Mouse (Mus musculus) central nervous system, embryonic 11.5 days (tissue): ENCODE data around the gene Dedd. TPM values are rescaled to one million over a fixed set of nuclear protein-coding genes. Genes with fewer than 3 reads are reported as not detected.

ENCODE experiments used
- polyA plus RNA-seq: library from polyadenylated mRNA; depleted of rRNA; stranded (reverse); fragments of >200 nt; gene quantifications from 2 replicates; pipeline ENCODE4 v1.2.3, GENCODE M21; 2012; rRNA removed

Gene Dedd
- polyA plus RNA-seq = 44.7 and 66.6 TPM in 2 replicates

GRCm38 (mm10) chr1:171328839-171329432, at the start of gene Dedd:
TSS of gene Dedd (plus strand) at chr1:171329145.

GRCm38 (mm10) chr1:171280916-171281527, 47.9 kb upstream of the Dedd start, which contains the start of gene Ppox:
TSS of gene Ppox (minus strand) at chr1:171281186.

GRCm38 (mm10) chr1:171287136-171288081, 41.5 kb upstream of the Dedd start, which contains the start of gene Usp21:
TSS of gene Usp21 (minus strand) at chr1:171287991.

GRCm38 (mm10) chr1:171294298-171295062, 34.5 kb upstream of the Dedd start, which contains the start of gene Ufc1:
TSS of gene Ufc1 (minus strand) at chr1:171295024.

GRCm38 (mm10) chr1:171345225-171346094, 16.5 kb downstream of the Dedd start, which contains the start of the genes Nit1 and Pfdn2:
TSS of gene Nit1 (minus strand) at chr1:171345646.
TSS of gene Pfdn2 (plus strand) at chr1:171345670.

GRCm38 (mm10) chr1:171360656-171361055, 31.7 kb downstream of the Dedd start, which contains the start of gene Klhdc9:
TSS of gene Klhdc9 (minus strand) at chr1:171360798.

GRCm38 (mm10) chr1:171369845-171370556, 41.1 kb downstream of the Dedd start, which contains the start of gene Nectin4:
TSS of gene Nectin4 (plus strand) at chr1:171370099.

GRCm38 (mm10) chr1:171388376-171389102, 59.6 kb downstream of the Dedd start, which contains the start of gene Arhgap30:
TSS of gene Arhgap30 (plus strand) at chr1:171388954.

Other genes with a start within 250 kb of the Dedd start
- gene Cfap126, start 215.2 kb upstream of the Dedd start, polyA plus RNA-seq = 3.0 and 3.8 TPM in 2 replicates
- 236 and 443 TPM in 2 replicates for gene Sdhc, start 178.5 kb upstream of the Dedd start, polyA plus RNA-seq
- gene Mpz, start 178.4 kb upstream of the Dedd start, polyA plus RNA-seq = 0.72 and 3.3 TPM in 2 replicates
- 11.0 and 15.7 TPM in 2 replicates for gene Pcp4l1, start 132.9 kb upstream of the Dedd start, polyA plus RNA-seq
- 0.02 and 0.04 TPM in 2 replicates for gene Nr1i3, start 115.2 kb upstream of the Dedd start, polyA plus RNA-seq
- 29.2 and 29.8 TPM in 2 replicates for gene Tomm40l, start 106.6 kb upstream of the Dedd start, polyA plus RNA-seq
- 41.5 and 103 TPM in 2 replicates for gene Apoa2, start 104.1 kb upstream of the Dedd start, polyA plus RNA-seq
- 12.5 and 17.5 TPM in 2 replicates for gene Fcer1g, start 94.8 kb upstream of the Dedd start, polyA plus RNA-seq
- gene Adamts4, start 78.7 kb upstream of the Dedd start, polyA plus RNA-seq = 3.2 and 4.1 TPM in 2 replicates
- gene Ndufs2, start 77.8 kb upstream of the Dedd start, polyA plus RNA-seq = 172 and 189 TPM in 2 replicates
- gene B4galt3, start 58.8 kb upstream of the Dedd start, polyA plus RNA-seq = 47.0 and 62.1 TPM in 2 replicates
- 95.5 and 100.0 TPM in 2 replicates for gene Ppox, start 48.0 kb upstream of the Dedd start, polyA plus RNA-seq
- 96.3 and 99.2 TPM in 2 replicates for gene Usp21, start 41.2 kb upstream of the Dedd start, polyA plus RNA-seq
- 65.4 and 89.0 TPM in 2 replicates for gene Ufc1, start 34.1 kb upstream of the Dedd start, polyA plus RNA-seq
- gene Nit1, start 16.5 kb downstream of the Dedd start, polyA plus RNA-seq = 36.9 and 48.0 TPM in 2 replicates
- 141 and 293 TPM in 2 replicates for gene Pfdn2, start 16.5 kb downstream of the Dedd start, polyA plus RNA-seq
- gene Klhdc9, start 31.7 kb downstream of the Dedd start, polyA plus RNA-seq = 1.9 and 2.2 TPM in 2 replicates
- gene Nectin4, start 41.0 kb downstream of the Dedd start, polyA plus RNA-seq = 0.95 and 1.1 TPM in 2 replicates
- 0.92 and 1.7 TPM in 2 replicates for gene Arhgap30, start 59.8 kb downstream of the Dedd start, polyA plus RNA-seq
- 99.5 and 131 TPM in 2 replicates for gene Usf1, start 82.2 kb downstream of the Dedd start, polyA plus RNA-seq
- 3.7 and 5.0 TPM in 2 replicates for gene Tstd1, start 89.7 kb downstream of the Dedd start, polyA plus RNA-seq
- gene F11r, start 108.4 kb downstream of the Dedd start, polyA plus RNA-seq = 7.0 and 10.3 TPM in 2 replicates
- 9.4 and 11.0 TPM in 2 replicates for gene Alyref2, start 174.3 kb downstream of the Dedd start, polyA plus RNA-seq
- not detected in 2 replicates for gene Itln1, start 206.1 kb downstream of the Dedd start, polyA plus RNA-seq
- gene Cd244a, start 230.0 kb downstream of the Dedd start, polyA plus RNA-seq = 0.05 TPM in 1 of 2 replicates, not detected in the other